Mouse (Mus musculus) hindbrain, postnatal 0 days (tissue): ENCODE results near the gene Ahnak. TPM values are rescaled to one million over a fixed set of nuclear protein-coding genes. Genes with fewer than 3 reads are reported as not detected.
A peak's percentile ranks its signal among the peaks of the same experiment; 100 is the strongest.

Experiments used
- ATAC-seq: fragments of 200-750 bp; cut with Nextera tagmentation; 2 replicates; pipeline ENCODE4 v1.8.0; 2017; ENCODE audit warnings: mild to moderate bottlenecking, moderate TSS enrichment, moderate library complexity
- DNase-seq: peaks from one replicate; pipeline ENCODE4 v3.0.0-alpha.2; 2015; ENCODE audit warnings: low spot score
- H3K27ac ChIP-seq: fragments of 300-500 bp; sonication (generic); 2 replicates; pipeline ENCODE4 v1.5.1; 2014; ENCODE audit warnings: mild to moderate bottlenecking
- H3K27me3 ChIP-seq: fragments of 300-500 bp; sonication (generic); 2 replicates; pipeline ENCODE4 v1.6.1; 2014; ENCODE audit warnings: low read length, mixed read lengths; ENCODE audit not compliant: insufficient read depth
- H3K36me3 ChIP-seq: fragments of 300-500 bp; sonication (generic); 2 replicates; pipeline ENCODE4 v1.6.1; 2014; ENCODE audit warnings: low read length, mixed read lengths; ENCODE audit not compliant: insufficient read depth
- H3K4me1 ChIP-seq: fragments of 300-500 bp; sonication (generic); 2 replicates; pipeline ENCODE4 v1.6.1; 2014; ENCODE audit warnings: antibody characterized with exemption, low read length, mixed read lengths; ENCODE audit not compliant: insufficient read depth
- H3K4me2 ChIP-seq: fragments of 300-500 bp; sonication (generic); 2 replicates; pipeline ENCODE4 v1.6.1; 2014; ENCODE audit warnings: low read depth, mild to moderate bottlenecking, low read length, moderate library complexity, mixed read lengths
- H3K4me3 ChIP-seq: fragments of 300-500 bp; sonication (generic); 2 replicates; pipeline ENCODE4 v1.5.1; 2014; ENCODE audit warnings: low read length
- H3K9ac ChIP-seq: fragments of 300-500 bp; sonication (generic); replicated peaks from 2 replicates; pipeline ENCODE4 v1.6.1; 2014; ENCODE audit warnings: mild to moderate bottlenecking, low read length, moderate library complexity, mixed read lengths
- H3K9me3 ChIP-seq: fragments of 300-500 bp; sonication (generic); 2 replicates; pipeline ENCODE4 v1.6.1; 2016; ENCODE audit warnings: low read length, mixed read lengths
- CTCF ChIP-seq: IDR thresholded peaks from 2 replicates; pipeline ENCODE4 v1.5.1; 2016; ENCODE audit warnings: antibody characterized with exemption, control low read depth, low read depth
- WGBS: fragments of 180-500 bp; shearing (Covaris S2); extraction: QIAGEN DNeasy Blood & Tissue Kit; methylation state at CpG from one replicate; pipeline ENCODE4 v1.1.7; 2014; 5-methylcytosine and 5-hydroxymethylcytosine counted together
- polyA plus RNA-seq: library from polyadenylated mRNA; unstranded; fragments of >200 nt; fragmentation: Nextera tagmentation; extraction: Ambion mirVana; gene quantifications from 2 replicates; pipeline ENCODE4 v1.2.1, GENCODE M21; 2015
- total RNA-seq: library from RNA; depleted of rRNA; stranded (reverse); fragments of >200 nt; gene quantifications from 2 replicates; pipeline ENCODE4 v1.2.3, GENCODE M21; 2014

The Ahnak gene
- total and polyA plus RNA-seq, 2 experiments from 2014 or later, result 6.1 to 11.2 TPM

DNA sequence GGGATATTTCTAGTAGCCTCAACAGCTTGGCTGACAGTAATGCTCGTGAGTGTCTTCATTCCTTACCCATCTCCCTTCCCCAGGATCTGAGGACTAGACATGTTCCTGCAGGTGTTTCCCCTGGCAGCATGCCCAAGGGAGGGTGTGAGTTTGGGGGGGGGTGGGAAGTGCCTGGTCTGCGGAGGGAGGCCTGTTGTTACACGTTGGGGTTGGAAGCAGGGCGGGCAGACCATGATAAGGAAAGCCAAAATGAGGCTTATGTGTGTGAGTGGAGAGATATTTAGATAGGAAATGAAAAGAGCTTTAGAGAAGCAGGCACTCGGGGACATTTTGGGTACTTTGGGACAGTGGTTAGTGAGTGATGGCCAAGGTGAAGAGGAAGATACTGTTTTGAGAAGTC, 45.0 kb upstream of the Ahnak start:
- no peak overlapping the region for H3K4me3 ChIP-seq
- ATAC-seq (no peak), DNase-seq (no peak)
- H3K36me3 ChIP-seq, result peaks cover 39% of the 10 kb centered on the region
- no peak for TF ChIP-seq CTCF
- H3K9ac ChIP-seq, result no peak overlapping the region
- H3K4me1 ChIP-seq, result 0 out of 2 replicates have a peak, but pooled peaks cover 11% of the 10 kb centered on the region
- 55% methylated on average over 5 of the region's 5 CpGs for WGBS
- H3K27ac ChIP-seq, result no peak overlapping the region
- H3K27me3 ChIP-seq, result no peaks in the 10 kb centered on the region
- no peaks in the 10 kb centered on the region for H3K9me3 ChIP-seq
- H3K4me2 ChIP-seq, result no peak overlapping the region

DNA sequence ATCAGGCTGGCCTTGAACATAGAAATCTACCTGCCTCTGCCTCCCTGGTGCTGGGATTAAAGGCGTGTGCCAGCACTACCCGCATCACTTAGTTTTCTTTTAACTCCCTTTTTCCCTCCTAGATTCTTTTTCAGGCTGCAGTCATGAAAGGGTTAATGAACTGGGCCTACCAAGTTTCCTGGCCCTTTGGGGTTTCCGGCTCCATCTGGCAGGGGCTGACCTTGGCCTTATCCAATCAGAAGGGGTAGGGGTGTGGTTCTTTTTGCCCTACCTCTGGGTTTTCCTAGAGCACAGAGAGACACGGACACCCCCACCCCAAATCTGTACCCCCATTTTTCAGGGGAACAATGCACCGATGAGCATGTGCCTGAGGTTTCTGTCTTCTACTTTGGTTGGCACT, 44.3 kb upstream of the Ahnak start:
- 30% methylated on average over 5 of the region's 5 CpGs for WGBS
- H3K4me3 ChIP-seq, result no peak overlapping the region
- H3K27me3 ChIP-seq, result no peaks in the 10 kb centered on the region
- no peaks in the 10 kb centered on the region for H3K9me3 ChIP-seq
- no peak for TF ChIP-seq CTCF
- peaks cover 43% of the 10 kb centered on the region for H3K36me3 ChIP-seq
- DNase-seq (peak; percentile 84), ATAC-seq (no peak)
- no peak overlapping the region for H3K9ac ChIP-seq
- no peak overlapping the region for H3K27ac ChIP-seq
- H3K4me2 ChIP-seq, result peak overlapping the region; percentile 27; the same call in 1 of the 2 replicates
- H3K4me1 ChIP-seq, result 0 out of 2 replicates have a peak, but pooled peaks cover 11% of the 10 kb centered on the region

DNA sequence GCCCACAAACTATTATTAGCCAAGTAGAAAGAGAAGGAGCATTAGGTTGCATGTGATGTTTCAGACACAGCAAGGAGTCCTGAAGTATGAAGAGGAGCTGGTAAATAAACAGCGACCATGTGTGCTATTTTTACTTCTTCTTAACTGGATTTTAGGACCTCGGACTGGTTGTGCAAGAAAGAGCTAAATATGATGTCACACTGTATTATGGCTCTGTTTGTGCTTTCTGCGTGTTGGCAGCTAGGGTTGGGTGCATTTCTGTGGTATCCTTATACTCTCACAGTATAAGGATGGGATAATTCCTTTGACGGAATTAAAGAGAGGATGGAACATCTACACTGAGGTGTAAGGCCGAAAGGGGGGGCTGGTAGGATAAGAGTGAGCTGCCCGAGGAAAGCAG, 43.8 kb upstream of the Ahnak start:
- 78% methylated on average over 6 of the region's 6 CpGs for WGBS
- peak overlapping the region; percentile 27; the same call in 1 of the 2 replicates for H3K4me2 ChIP-seq
- no peak for TF ChIP-seq CTCF
- no peak overlapping the region for H3K27ac ChIP-seq
- H3K4me3 ChIP-seq, result no peak overlapping the region
- H3K4me1 ChIP-seq, result 0 out of 2 replicates have a peak, but pooled peaks cover 11% of the 10 kb centered on the region
- H3K27me3 ChIP-seq, result no peaks in the 10 kb centered on the region
- no peaks in the 10 kb centered on the region for H3K9me3 ChIP-seq
- ATAC-seq, result no peak
- H3K36me3 ChIP-seq, result peaks cover 44% of the 10 kb centered on the region
- no peak for DNase-seq
- 0 out of 2 replicates have a peak overlapping the region, but pooled peaks have one; percentile 7 for H3K9ac ChIP-seq

DNA sequence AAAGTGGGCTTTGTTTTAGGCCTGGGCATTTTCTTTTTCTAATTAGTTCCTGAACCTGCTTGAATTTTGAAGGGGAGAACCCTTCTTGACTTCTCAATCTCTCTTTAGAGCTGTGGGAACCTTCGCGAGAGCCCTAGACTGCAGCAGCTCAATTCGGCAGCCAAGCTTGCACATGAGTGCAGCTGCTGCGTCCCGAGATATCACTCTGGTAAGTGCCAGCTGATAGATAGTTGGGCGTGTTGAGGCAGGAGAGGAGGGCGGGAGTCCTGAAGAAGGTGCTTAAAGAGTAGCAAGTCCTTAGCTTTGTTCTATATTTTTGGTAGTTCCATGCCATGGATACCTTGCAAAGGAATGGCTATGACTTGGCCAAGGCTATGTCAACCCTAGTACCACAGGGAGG, 42.2 kb upstream of the Ahnak start:
- no peak overlapping the region for H3K27ac ChIP-seq
- H3K36me3 ChIP-seq, result peaks cover 58% of the 10 kb centered on the region
- WGBS, result 99% methylated on average over 7 of the region's 7 CpGs
- ATAC-seq, result no peak
- no peak for DNase-seq
- no peaks in the 10 kb centered on the region for H3K9me3 ChIP-seq
- no peaks in the 10 kb centered on the region for H3K27me3 ChIP-seq
- 0 out of 2 replicates have a peak, but pooled peaks cover 11% of the 10 kb centered on the region for H3K4me1 ChIP-seq
- TF ChIP-seq CTCF, result no peak
- H3K4me2 ChIP-seq, result no peak overlapping the region
- H3K9ac ChIP-seq, result no peak overlapping the region
- no peak overlapping the region for H3K4me3 ChIP-seq

DNA sequence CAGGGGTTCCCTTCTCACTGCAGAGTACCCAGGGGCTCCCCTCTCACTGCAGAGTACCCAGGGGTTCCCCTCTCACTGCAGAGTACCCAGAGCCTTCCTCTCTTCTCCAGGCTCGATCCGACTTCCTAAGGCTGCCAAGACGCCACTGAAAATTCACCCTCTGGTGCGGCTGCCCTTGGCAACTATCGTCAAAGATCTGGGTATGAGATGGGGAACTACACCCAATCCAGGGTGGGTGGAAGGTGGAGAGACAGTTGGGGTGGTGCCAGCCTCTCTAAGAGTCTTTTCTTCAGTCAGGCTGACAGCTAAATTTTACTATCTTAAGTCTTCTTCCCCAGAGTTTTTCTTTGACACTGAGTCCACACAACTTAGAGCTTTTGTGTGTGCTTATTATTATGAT, 38.9 kb upstream of the Ahnak start:
- Histone ChIP-seq H3K4me2 (no peak overlapping the region), H3K27me3 (no peaks in the 10 kb centered on the region), H3K4me1 (0 out of 2 replicates have a peak, but pooled peaks cover 13% of the 10 kb centered on the region), H3K9me3 (no peaks in the 10 kb centered on the region), H3K9ac (no peak overlapping the region), H3K27ac (no peak overlapping the region), H3K4me3 (no peak overlapping the region), H3K36me3 (peaks cover 54% of the 10 kb centered on the region)
- ATAC-seq, result no peak
- TF ChIP-seq CTCF, result no peak
- no peak for DNase-seq
- 88% methylated on average over 5 of the region's 5 CpGs for WGBS

DNA sequence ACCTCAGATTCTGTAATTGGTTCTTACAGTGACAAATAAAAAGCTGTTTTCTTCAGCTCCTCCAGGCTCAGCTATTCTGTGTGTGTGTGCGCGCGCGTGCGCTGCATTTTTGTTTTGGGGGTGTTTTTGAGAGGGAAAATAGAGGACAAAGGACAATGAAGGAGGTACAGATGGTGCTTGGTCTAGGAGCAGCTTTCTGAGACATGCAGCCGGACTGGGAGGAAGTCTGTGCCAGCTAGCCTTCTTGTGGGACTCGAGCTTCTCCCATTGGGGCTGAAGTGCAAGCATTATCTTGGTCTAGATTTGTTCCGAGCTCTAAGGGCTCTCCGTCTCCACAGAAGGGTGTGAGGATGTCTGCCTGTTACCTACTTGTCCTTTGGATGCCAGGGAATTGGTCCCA, 36.8 kb upstream of the Ahnak start:
- Histone ChIP-seq H3K36me3 (peaks cover 37% of the 10 kb centered on the region), H3K27me3 (no peaks in the 10 kb centered on the region)
- no peak for ATAC-seq

More for the DNA sequence above, 36.8 kb upstream of the Ahnak start:
- peak overlapping the region; percentile 88 for H3K27ac ChIP-seq
- no peak overlapping the region for H3K4me3 ChIP-seq
- H3K9me3 ChIP-seq, result no peaks in the 10 kb centered on the region
- H3K4me2 ChIP-seq, result no peak overlapping the region
- H3K4me1 ChIP-seq, result 0 out of 2 replicates have a peak, but pooled peaks cover 12% of the 10 kb centered on the region
- DNase-seq, result peak; percentile 27
- H3K9ac ChIP-seq, result no peak overlapping the region; the same call in 1 of the 2 replicates
- 78% methylated on average over 9 of the region's 9 CpGs for WGBS
- no peak for TF ChIP-seq CTCF
